Mouse (Mus musculus): ENCODE data around the gene Gimap9.

The Gimap9 gene

DNA sequence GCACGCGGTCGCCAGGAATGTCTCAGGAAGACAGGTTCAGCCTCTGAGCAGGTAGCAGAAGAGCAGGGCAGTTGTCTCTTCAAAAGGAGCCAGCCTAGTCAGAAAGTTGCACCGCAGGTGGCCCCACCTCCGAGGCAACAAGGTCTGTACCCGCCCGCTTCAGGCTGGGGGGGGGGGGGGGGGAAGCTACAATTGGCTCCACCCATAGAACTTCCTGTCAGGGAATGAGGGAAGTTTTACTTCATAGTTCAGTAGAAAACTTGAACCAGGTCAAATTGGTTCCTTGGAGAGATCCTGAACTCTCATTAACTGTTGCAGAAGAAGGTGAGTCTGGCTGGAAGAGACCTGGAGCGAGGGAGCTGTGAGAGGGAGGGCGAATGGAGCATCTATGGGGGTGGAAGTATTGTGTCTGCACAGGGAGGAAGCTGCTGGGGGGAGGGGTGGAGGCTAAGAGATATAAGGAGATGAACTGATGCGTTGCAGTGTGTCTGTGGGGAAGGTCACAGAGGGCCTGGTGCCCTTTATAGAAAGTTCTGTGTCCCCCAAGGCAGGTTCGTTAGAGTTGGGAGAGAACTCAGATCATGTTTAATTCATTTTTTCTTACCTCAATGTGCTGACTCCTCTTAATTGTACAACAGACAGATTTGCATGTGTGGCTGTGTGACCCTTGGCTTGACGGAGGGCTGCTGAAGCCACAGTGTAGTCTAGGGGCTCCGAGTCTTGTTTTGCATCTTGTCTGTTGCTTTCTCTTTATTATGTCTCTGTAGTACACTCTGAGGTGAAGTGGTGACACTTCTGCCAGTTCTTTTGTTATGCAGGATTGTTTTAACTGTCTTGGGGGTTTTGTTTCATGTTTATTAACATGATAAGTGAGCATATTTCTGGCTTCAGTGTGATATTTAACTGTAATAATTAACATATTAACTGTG, at the start of gene Gimap9:
TSS of gene Gimap9 (plus strand) at position 199 of the 929 bp plus-strand sequence.
- peak; percentile 69 for DNase-seq

DNA sequence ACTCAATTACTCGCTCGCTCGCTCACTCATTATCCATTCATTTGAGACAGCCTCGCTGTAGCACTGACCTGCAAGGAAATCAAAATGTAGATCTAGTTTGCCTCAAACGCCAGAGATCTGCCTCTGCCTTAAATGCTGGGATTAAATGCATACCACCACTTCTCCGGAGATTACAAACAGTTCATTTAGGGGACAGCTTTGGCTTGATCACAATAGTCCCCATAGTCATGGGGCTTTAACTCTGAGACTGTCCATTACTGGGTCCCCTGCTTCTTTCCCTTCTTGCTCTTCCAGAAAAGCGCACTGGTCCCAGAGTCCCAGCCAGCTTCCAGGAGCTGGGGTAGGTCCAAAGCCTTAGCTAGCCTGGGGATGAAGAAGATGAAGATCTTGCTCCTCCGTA, 49.5 kb upstream of the Gimap9 start, which contains the start of gene AI854703:
TSS of gene AI854703 (plus strand) at position 301 of the 400 bp plus-strand sequence.
- no peak for DNase-seq

DNA sequence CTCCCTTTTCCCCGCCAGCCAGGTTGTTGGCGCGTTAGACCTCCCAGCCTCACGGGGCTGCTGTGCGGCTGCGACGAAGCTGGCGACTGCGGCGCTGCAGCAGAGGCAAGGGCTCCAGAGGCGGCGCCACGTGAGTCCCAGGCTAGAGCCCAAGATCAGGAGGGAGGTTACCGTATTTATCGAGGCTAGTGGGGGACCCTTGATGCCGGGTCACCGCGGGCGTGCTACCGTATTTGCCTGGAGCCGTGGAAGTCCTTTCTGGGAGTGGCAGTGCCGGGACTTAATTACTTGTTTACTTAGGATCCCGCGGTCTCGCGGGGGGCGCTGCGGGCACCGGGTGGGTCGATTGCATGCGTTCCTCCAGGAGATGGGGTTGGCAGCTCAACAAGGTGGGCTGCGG, 48.9 kb upstream of the Gimap9 start:
- peak; percentile 79 for DNase-seq

DNA sequence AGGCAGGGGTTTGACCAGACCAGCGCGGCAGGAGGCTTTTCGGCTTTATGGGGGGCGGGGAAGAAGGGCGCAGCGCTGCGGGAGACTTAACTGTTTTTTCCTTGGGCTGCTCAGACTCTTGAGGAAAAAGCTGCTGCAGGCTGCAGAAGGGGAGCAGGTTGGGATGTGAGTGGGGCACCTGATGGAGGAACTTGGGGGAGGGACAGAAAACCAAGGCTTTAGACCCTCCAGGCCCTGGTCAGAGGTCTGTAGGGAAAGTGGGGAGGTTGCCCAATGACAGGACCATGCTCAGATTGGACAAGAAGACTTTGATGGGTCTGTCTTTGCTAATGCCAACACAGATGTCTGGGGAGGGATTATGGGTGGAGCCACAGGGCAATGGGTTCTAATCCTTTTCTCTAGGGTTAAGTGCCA, 48.4 kb upstream of the Gimap9 start:
- peak; percentile 45 for DNase-seq

DNA sequence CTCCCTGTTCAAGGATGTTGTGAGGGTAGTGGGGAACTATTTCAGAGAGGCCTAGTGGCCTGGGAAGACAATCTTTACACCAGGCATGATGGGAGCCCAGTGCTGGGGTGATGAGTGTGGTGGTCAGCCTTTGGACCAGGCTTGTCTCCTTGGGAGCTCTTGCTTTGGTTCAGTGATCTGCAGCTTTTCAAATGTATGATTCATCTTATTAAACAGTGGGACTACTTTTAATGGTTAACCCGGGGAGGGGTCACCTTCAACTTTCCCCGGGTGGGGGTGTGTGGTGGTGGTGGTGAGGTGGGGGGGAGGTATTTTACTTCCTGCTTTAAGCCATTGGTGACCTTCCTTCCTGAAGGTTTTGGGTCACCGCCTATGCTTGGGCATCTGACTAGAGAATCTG, 47.6 kb upstream of the Gimap9 start:
- DNase-seq: peak; percentile 70

DNA sequence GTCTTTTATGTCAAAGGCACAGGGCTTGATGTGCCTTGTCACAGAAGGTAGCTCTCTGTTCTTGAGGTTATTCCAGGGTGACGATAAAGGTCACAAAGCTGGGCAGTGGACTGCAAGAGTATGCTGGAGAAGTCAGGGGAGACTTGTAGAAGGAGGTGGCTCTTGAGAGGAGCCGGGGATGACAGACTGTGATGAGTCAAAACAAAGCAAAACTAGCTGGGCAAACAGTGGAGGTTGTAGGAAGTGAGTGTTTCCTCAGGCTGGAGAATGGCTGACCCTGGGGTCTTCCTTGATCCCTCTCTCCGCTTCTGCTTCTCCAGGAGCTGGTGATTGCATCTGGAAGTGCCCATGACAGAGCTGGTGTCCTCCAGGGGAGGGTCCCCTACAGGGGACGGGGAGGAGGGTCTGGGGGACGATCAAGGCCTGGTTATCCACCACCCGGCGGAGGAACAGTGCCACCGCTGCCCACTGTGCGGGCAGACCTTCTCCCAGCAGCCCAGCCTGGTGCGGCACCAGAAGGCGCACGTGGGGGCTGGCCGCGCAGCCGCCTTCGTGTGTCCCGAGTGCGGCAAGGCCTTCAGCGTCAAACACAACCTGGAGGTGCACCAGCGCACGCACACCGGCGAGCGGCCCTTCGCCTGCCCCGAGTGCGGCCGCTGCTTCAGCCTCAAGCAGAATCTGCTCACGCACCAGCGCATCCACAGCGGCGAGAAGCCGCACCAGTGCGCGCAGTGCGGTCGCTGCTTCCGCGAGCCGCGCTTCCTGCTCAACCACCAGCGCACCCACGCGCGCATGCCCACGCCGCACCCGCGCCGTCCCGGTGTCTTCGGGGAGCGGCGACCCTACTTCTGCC, 46.9 kb upstream of the Gimap9 start:
- DNase-seq: peak; percentile 60

DNA sequence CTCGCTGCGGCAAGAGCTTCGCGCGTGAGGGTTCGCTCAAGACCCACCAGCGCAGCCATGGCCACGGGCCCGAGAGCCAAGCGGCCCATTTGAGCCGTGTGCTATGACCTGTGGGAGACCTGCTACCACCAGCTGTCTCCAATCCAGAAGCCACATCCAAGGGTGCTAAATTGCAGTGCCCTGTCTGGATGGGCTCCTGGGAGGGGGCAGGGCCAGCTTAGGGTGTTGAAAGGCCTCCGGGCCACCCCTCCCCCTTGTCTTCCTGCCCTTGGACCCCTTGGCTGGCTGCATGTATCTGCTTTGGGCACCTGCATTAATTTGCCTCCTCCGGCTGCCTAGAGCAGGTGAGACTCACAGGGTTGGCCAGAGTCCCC, 46.3 kb upstream of the Gimap9 start:
- peak; percentile 67 for DNase-seq

DNA sequence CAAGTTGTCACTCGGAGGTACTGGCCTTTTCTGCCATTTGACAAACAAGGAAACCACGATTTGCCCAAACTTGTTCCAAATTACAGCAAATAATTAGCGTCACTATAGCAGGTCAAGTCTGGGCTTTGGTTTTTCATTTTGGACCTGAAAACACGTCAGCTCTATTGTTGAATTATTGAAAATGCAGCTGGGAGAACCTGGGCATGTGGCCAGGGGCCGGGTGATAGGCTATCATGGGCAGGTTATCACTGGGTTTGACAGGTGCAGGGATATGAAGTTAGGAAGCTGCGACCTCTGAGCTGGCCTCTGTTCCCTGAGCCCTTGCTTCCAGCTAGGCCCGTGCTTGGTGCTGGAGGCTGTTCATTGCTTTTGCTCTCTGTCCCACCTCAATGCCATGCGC, 45.1 kb upstream of the Gimap9 start:
- DNase-seq: no peak

DNA sequence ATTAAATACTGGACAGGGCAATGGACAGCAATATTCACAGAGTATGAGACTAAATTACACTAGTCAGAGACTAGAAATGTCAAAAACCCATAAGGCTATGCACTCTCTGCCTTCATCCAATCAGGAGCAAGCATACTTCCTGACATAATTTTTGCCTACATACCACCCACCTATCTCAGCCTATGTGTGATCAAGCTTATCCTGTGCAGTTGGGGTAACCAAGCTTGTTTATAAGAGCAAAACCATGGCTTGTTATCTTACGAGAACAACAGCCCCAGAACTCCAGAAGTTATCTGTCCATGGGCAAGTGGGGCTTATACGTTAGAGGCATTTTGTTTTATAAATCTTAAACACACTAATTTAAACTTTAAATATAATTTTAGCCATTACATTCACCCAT, 40.8 kb upstream of the Gimap9 start:
- no peak for DNase-seq

DNA sequence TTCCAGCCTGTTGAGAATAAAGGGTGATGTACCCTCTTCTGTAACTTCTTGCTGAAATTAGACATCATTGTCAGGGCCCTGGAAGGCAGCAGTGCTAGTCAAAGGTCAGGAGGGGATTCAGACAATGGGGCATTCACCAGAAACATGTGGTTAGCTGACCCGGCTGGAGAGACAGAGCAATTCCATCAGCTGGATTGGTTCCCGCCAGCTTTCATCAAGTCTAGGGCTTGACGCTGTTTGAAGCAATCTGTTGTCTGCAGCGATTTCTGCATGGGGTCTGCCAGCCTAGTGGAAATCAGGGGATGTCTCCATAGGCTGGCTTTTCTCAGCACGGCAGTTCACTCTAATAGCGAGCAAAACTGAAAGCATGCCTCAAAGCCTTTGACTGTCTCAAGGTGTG, 39.4 kb upstream of the Gimap9 start:
- DNase-seq: no peak

DNA sequence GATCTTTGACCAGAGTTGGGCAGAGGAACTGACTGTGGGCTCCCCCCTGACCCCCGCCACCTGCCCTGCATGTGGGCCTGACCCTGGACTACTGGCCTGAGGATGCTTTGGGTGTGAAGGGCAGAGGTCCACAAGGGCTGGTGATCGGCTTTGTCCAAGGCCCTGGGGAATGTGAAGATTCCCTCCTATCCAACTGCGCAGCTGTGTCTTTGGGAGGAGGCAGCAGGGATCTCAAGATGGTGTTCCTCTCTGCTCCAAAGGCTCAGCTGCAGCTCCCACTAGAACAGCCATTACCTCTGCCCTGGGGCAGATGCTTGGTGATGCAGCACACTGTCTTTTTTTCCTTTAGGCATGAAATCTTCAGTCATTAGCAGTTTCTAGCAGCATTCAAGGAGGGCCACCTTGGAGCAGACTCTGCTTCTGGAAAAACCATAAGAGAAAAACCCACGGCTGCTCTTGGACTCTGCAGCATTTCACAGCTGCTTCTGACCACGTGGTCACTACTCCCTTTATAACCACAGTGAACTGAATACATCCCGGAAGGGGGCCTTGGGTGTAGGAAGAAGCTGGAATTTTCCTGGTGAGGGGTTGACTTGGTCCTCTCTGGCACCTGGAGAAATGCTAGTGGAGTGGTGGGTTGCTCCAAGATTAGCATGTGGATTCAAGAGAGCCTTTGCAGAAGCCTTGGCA, 38.0 kb upstream of the Gimap9 start:
- DNase-seq: no peak

DNA sequence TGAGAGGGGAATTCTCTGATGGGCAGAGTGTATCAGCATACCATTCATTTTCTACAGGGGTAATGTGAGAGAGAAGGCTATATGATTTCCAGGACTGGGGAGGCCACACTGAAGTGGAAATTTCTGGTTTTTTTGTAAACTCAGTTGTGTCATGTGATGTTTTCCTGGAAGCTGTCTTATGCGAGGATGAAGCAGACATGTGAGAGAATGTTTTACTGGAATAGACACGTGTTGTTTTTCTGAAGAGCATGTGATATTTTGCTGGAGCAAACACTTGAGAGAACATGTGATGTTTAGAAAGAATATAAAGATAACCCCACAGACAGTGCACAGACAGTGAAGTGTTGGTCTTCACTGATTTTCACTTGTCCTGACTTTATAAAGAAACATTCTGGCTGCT, 37.4 kb upstream of the Gimap9 start:
- no peak for DNase-seq

DNA sequence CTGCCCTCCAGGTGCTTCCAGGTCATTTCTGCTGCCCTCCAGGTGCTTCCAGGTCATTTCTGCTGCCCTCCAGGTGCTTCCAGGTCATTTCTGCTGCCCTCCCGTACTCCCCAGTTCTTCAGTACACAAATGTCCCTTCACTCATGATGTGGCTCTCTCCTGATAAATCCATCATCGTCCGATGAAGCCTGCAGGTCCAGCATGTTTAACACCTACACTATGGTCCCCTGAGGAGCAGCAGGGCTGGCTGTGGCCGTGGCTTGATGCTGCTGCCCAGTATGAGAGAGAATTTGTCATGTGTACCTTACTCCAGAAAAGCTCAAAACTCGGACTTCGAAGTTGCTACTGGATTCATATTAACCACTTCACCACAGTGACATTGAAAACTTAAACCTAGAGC, 34.5 kb upstream of the Gimap9 start:
- no peak for DNase-seq

DNA sequence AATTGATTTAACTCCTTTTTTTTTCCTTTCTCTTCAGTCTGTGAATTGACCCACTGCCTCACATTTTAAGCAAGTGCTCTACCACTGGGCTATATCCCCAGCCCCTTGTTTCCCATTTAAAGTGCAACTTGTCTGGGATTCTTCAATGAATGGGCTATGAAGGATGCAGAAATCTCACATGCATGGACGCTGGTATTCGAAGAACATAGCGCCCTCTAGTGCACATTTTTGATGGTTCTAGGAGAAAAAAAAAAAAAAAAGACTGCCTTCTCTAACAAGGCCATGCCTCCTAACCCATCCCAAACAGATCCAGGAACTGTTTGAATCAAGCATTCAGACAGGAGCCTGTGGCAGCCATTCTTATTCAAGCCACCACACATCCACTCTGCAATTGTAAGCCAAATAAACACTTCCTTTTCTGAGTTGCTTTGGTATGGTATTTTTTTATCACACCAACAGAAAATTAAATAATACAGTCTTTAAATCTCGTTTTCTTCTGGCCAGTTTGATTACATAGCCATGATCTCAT, 33.1 kb upstream of the Gimap9 start:
- peak; percentile 57 for DNase-seq

DNA sequence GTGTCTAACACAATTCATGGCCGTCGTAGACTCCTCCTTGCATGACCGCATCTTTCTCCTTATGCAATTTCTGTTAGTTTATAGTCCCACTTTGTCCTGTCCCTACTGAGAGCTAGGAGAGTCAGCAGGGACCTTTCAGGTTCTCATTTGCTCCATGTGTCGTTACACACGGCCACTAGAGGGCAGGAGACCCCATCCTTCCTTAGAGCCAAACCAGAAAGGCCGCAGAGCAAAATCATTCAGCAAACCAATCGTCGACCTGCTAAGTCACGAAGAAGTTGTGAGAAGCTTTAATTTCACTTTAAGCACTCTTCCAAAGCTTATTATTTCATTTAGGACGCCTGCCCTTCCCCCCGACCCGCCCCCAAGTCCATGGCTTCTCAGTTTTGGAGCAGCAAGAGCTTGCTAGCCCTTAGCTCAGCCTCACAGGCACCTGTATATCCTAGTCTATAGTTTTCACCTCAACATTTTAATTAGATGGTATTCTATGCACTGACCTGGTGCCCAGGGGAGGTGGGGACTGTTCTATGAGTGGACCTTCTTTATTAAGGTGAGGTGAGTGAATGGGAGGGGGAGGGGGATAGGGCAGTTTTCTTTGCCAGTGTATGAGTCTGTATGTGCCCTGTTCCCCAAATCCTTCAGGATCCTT, 30.1 kb upstream of the Gimap9 start:
- peak; percentile 88 for DNase-seq

DNA sequence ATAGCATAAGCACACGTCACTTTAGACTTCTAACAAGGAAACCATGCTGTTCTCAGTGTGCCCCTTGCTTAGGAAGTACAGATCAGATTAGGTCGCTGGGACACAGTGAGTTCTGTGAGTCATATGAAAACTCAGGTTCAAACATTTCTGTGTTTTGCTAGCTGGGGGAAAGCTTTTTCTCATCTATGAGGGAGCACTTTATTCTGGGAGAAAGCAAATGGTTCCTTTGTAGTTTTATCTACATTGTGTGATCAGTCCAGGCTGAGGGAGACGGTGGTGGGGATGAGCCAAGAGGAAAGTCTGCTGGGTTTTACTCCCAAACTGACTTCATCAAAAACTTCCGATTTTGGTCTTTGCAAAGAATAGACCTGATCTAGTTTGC, 29.6 kb upstream of the Gimap9 start:
- DNase-seq: no peak

DNA sequence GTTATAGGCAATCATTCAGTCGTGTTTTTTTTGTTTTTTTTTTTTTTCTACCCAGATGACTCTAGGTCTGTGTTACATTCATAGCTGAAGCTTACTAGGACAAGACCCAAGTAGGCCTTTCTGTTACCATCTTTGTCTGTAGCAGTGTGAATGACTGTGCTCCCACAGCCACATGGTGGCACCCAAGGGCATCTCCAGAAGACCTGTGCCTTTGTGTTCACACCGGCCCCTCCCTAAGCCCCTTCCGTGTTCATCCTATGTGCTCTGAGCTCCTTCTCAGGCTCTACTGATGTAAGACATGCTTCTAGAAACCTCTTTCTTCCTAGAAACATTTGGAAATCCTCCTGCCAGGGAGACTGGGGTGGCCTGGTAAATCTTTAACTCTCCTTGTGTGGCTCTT, 28.9 kb upstream of the Gimap9 start, which contains the start of gene Gimap8:
TSS of gene Gimap8 (plus strand) at position 240 of the 400 bp plus-strand sequence.
- peak; percentile 81 for DNase-seq

DNA sequence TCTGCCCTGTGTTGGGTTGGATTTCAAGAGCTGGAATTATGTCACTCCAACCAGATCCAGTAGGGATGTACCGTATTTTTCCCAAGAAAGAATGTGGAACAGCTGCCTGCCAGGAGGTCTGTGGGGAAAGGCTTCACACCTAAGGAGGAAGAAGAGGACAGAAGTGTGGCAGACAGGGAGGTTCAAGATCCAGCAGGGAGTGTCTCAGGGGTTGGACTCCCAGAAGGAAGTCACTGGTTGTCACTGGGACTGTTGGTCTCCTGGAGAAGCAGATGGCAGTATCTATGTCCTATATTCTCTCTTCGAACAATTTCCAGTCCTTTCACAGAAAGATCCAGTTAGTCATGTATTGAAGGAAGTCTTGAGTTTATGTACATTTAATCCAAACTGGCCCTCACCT, 28.3 kb upstream of the Gimap9 start:
- DNase-seq: no peak

DNA sequence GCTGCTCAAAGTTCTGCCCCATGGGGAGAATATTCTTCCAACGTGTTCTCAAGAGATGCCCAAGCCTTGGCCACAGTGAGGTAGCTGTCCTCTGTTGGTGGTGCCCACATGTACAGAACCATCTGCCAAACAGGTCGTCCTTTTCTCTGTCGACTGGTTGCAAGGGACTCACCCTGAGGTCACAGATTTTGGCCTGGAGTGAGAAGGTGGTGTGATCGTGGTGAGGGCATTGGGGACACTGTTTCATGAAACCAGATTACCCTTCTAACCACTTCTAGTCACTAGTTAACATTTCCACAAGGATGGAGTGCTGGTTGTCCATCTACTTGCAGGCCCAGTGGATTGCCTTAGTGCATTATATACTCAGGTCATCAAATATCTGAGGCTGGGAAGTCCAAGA, 27.1 kb upstream of the Gimap9 start:
- no peak for DNase-seq

DNA sequence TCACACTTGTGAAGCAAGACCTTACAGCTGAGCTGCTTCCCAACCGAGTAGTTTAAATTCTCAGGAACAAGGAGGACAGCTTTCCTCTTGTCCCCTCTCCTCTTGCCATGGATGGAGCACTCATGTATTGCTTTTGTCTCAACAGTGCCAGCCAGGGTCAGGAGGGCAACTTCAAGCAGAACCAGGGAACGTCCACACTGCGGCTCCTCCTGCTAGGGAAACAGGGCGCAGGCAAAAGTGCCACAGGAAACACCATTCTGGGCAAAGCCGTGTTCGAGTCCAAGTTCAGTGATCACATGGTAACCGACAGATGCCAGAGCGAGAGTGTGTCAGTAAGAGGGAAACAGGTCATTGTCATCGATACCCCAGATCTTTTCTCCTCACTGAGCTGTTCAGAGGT, 25.9 kb upstream of the Gimap9 start:
- DNase-seq: no peak

DNA sequence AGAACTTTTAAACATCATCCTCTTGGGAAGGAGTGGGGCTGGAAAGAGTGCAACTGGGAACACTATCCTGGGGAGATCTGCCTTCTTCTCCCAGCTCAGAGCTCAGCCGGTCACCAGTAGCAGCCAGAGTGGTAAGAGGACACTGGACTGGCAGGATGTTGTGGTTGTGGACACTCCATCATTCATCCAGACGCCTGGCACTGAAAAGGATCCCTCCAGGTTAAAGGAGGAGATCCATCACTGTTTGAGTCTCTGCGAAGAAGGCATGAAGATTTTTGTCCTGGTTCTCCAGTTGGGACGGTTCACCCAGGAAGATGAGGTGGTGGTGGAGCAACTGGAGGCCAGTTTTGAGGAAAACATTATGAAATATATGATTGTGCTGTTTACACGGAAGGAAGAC, 17.2 kb upstream of the Gimap9 start:
- DNase-seq: no peak

DNA sequence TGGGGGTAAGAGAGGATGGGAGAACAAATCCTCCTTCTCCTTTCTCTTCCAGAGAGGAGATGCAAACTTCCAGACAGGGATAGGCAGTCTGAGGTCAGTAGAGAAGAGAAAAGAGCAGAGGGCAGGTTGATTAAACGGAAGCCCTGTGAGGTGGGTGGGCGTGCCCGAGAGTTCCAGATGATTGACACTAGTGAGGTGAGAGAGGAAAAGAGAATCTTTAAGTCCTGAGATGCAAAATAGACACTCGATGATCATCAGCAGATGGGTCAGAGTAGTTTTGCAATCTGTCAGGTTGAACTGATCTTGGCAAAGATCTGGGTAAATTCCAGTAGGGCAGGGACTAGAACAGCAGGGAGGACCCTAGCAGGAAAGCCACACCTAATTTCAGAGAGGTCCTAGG, 11.2 kb upstream of the Gimap9 start:
- DNase-seq: no peak

Data from kidney, postnatal 10 days (tissue).